Mouse (Mus musculus): ENCODE measurements at regions not wholly inside any gene's neighbourhood (a gene's known extent, or its start where the extent isn't known, plus 50 kb on each side); places are given as distances from the start of the nearest gene placed in this dataset.

GRCm38 (mm10) chr16:54770871-54771270, 526.9 kb downstream of the Zpld1 start:
- intact Hi-C loops (cut with DNase I) = no loop called here
- DNase-seq (ENCODE audit: extremely low spot score in 1 of 2, low spot score in 2 of 2) = no peak

- DNase-seq (ENCODE audit: extremely low spot score in 1 of 2, low spot score in 2 of 2) = no peak
- intact Hi-C loops (cut with DNase I) = no loop called here
Measured at GRCm38 (mm10) chr16:54744188-54744587, 553.6 kb downstream of the Zpld1 start.

- no peak for DNase-seq (ENCODE audit: extremely low spot score in 1 of 2, low spot score in 2 of 2)
- intact Hi-C loops (cut with DNase I) = no loop called here
Measured at GRCm38 (mm10) chr16:54733516-54733915, 564.3 kb downstream of the Zpld1 start.

- intact Hi-C loops (cut with DNase I) = no loop called here
- DNase-seq (ENCODE audit: extremely low spot score in 1 of 2, low spot score in 2 of 2) = no peak
Measured at GRCm38 (mm10) chr16:54707880-54708279, 589.9 kb downstream of the Zpld1 start.

GRCm38 (mm10) chr16:54682815-54683214, 615.0 kb downstream of the Zpld1 start:
- DNase-seq (ENCODE audit: extremely low spot score in 1 of 2, low spot score in 2 of 2) = no peak
- intact Hi-C loops (cut with DNase I) = no loop called here

GRCm38 (mm10) chr16:54648728-54649525, 648.9 kb downstream of the Zpld1 start:
- intact Hi-C loops (cut with DNase I) = no loop called here
- DNase-seq (ENCODE audit: extremely low spot score in 1 of 2, low spot score in 2 of 2) = no peak

- DNase-seq (ENCODE audit: extremely low spot score in 1 of 2, low spot score in 2 of 2) = no peak
- intact Hi-C loops (cut with DNase I) = no loop called here
Measured at GRCm38 (mm10) chr16:54647821-54648220, 650.0 kb downstream of the Zpld1 start.

- no peak for DNase-seq (ENCODE audit: extremely low spot score in 1 of 2, low spot score in 2 of 2)
- intact Hi-C loops (cut with DNase I) = no loop called here
Measured at GRCm38 (mm10) chr16:54646252-54646651, 651.5 kb downstream of the Zpld1 start.

GRCm38 (mm10) chr16:54629183-54629582, 668.6 kb downstream of the Zpld1 start:
- intact Hi-C loops (cut with DNase I) = no loop called here
- no peak for DNase-seq (ENCODE audit: extremely low spot score in 1 of 2, low spot score in 2 of 2)

GRCm38 (mm10) chr16:54592643-54593042, 705.1 kb downstream of the Zpld1 start:
- DNase-seq (ENCODE audit: extremely low spot score in 1 of 2, low spot score in 2 of 2) = peak; percentile 13 to 59
- intact Hi-C loops (cut with DNase I) = no loop called here

All from left cerebral cortex, postnatal 10 days (tissue).